Mouse (Mus musculus): ENCODE measurements around the gene Zscan26.
A peak's percentile ranks its signal among the peaks of the same experiment; 100 is the strongest.

Zscan26 gene

DNA sequence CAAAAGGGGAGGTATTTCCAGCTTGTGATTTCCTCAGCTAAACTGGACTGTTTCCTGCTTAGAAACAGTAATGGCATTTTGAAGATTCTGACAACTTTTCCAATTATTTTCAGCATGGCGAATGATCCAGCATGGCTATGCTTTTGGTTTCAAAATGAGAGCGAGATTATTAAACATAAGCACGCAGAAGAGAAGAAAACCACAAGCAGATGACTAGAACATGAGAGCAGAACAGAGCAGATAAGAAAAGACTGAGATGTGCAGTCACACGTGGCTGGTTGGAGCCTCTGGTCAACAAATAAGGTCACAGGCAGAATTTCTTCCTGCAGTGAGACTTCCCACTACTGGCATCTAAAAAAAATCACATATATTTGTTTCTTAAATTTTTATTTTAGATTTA is 38.3 kb downstream of the Zscan26 start:
- no peaks in the 10 kb centered on the region for H3K36me3 ChIP-seq (ENCODE audit: insufficient read depth, low read length)
- H3K27me3 ChIP-seq (ENCODE audit: insufficient read depth, low read length): no peaks in the 10 kb centered on the region
- 0 out of 2 replicates have a peak, but pooled peaks cover 3% of the 10 kb centered on the region for H3K4me1 ChIP-seq (replicated peaks; ENCODE audit: low read depth, low read length)
- TF ChIP-seq POU5F1 (IDR thresholded peaks at IDR 0.05; ENCODE audit: borderline replicate concordance, low read length) (no peak), NANOG (IDR thresholded peaks at IDR 0.05; ENCODE audit: borderline replicate concordance, low read length) (no peak), CTCF (conservative IDR thresholded peaks at IDR 0.05; ENCODE audit: low read length) (no peak)
- no peak overlapping the region for H3K4me3 ChIP-seq (replicated peaks; ENCODE audit: low read length)
- no peaks in the 10 kb centered on the region for H3K9me3 ChIP-seq (ENCODE audit: low read length)

DNA sequence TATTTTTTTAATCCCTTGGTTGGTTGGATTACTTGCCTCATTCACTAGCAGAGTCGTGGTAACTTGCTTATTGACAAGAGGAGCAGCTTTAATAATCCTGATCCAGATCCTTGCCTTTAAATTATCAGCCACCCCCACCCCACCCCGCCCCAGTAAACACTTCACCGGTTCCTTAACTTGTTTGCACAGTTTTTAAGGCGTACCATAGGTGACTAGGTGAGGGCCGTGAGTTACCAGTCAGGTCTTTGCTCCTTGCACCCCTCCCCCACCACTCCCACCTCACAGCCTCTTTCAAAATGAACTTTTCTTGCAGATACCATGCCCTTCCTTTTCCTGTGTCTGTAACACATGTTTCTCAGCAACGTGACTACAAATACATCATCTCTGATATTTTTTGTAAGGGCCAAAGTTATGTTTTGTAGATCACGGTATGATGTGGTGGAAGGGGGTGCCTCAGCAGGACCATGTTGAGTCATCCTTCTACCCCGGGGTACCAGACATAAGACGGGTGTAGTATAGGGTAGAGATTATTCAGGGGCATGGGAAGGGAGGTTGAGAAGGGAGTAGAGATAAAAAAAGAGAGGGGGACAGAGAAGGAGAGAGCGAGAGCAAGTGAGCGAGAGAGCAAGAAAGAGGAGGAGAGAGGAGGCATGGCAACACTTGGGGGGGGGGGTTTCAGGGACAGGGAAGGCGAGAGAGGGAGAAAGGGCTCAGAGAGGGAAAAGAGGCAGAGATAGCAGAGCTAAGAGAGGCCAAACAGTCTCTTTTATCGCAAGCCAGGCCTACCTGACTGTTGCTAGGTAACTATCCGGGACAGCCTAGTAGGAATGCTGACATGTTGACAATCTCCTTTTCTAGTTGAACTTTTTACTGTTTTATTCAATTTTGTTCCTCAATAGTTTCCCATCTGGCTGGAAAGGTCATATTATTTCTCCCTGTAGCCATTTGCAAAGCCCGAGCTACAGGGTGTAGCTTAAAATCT is 39.0 kb downstream of the Zscan26 start:
- H3K4me3 ChIP-seq (replicated peaks; ENCODE audit: low read length): no peak overlapping the region
- no peaks in the 10 kb centered on the region for H3K9me3 ChIP-seq (ENCODE audit: low read length)
- H3K4me1 ChIP-seq (replicated peaks; ENCODE audit: low read depth, low read length): 0 out of 2 replicates have a peak, but pooled peaks cover 3% of the 10 kb centered on the region
- no peaks in the 10 kb centered on the region for H3K36me3 ChIP-seq (ENCODE audit: insufficient read depth, low read length)
- TF ChIP-seq CTCF (conservative IDR thresholded peaks at IDR 0.05; ENCODE audit: low read length): no peak
- no peak for TF ChIP-seq NANOG (IDR thresholded peaks at IDR 0.05; ENCODE audit: borderline replicate concordance, low read length)
- no peak for TF ChIP-seq POU5F1 (IDR thresholded peaks at IDR 0.05; ENCODE audit: borderline replicate concordance, low read length)
- H3K27me3 ChIP-seq (ENCODE audit: insufficient read depth, low read length): no peaks in the 10 kb centered on the region

DNA sequence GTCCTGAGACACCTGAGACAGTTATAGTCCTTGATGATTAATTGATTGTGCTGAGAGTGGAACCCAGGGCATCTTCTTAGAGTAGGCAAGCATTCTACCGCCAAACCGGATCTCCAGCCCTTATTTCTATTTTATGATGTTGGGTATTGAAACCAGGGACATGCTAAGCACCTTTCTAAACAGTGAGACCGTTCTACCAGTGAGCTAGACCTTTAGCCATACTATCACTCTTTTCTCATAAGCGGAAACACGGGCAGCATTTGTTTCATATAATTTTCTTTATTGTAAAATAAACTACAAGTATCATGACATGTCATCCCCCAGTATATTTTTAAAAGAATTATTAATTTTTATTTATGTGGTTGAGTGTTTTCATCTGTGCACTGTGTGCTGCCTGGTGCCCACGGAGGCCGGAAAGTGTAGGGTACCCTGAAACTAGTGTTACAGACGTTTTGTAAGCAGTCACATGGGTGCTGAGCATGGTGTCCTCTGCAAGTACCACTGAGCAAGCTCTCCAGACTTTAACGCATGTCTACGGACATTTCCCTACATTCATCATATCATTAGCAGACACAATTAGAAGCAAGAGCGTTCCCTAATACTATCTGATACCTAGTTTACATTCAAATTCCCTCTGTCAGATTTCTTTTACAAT is 44.6 kb downstream of the Zscan26 start:
- H3K9me3 ChIP-seq (ENCODE audit: low read length): no peaks in the 10 kb centered on the region
- TF ChIP-seq NANOG (IDR thresholded peaks at IDR 0.05; ENCODE audit: borderline replicate concordance, low read length): no peak
- TF ChIP-seq POU5F1 (IDR thresholded peaks at IDR 0.05; ENCODE audit: borderline replicate concordance, low read length): no peak
- TF ChIP-seq CTCF (conservative IDR thresholded peaks at IDR 0.05; ENCODE audit: low read length): no peak
- no peaks in the 10 kb centered on the region for H3K36me3 ChIP-seq (ENCODE audit: insufficient read depth, low read length)
- H3K4me1 ChIP-seq (replicated peaks; ENCODE audit: low read depth, low read length): peaks cover 15% of the 10 kb centered on the region
- H3K27me3 ChIP-seq (ENCODE audit: insufficient read depth, low read length): no peaks in the 10 kb centered on the region
- peak overlapping the region; percentile 78 for H3K4me3 ChIP-seq (replicated peaks; ENCODE audit: low read length)

DNA sequence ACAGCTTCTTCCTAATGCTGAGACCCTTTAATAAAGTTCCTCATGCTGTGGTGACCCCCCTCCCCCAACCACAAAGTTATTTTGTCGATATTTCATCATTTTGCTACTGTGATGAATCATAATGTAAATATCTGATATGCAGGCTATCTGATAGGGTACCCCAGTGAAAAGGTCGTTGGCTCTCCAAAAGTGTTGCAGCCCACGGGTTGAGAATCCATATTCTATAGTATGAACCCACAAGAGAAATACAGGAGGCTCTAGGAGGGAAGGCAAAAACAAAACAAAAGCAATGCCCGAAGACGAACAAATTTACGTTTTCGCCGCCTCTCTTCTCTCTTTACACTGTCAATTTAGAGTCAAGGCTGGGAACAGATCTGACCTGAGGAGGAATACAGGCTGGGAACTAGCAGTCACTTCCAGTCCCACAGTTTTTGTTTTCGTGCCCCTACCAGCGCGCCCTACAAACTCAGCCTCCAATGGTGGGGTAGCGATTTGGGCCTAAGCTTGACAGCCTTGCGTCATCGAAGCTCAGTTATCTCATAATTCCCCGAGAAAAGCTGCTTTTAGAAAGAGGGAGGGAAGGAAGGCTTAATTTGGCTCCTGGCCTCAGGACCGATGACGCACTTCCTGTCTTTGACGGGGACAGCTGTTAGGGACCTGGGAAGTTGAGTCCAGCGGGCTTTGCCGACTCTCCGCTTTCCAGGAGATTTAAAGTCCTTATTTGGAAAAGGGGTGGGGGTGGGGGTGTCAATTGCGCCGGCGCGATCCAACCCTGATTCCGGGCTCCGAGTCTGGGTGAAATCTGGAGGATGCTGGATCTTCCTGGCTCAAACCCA is 45.3 kb downstream of the Zscan26 start:
- H3K4me1 ChIP-seq (replicated peaks; ENCODE audit: low read depth, low read length): peaks cover 15% of the 10 kb centered on the region

DNA sequence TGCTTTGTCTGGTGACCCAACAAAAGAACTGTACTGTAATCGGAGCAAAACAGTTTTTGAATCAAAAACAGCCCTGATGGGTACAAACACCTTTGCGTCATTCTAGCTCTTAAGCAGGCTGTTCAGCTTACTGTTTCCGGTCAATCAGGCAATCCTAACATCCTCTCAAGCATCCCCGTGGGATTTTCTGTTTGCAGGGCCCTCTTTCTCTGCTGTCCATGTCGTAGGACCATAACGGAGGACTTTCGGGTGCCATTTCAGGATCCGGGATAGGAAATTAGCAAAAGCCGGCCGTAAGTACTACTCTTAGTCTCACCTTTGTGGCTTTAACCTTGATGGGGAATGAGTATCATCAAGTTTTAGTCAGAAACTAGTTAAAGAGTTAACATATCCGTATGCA is 46.2 kb downstream of the Zscan26 start:
- H3K36me3 ChIP-seq (ENCODE audit: insufficient read depth, low read length): no peaks in the 10 kb centered on the region
- no peaks in the 10 kb centered on the region for H3K27me3 ChIP-seq (ENCODE audit: insufficient read depth, low read length)
- H3K4me1 ChIP-seq (replicated peaks; ENCODE audit: low read depth, low read length): peaks cover 15% of the 10 kb centered on the region
- no peak for TF ChIP-seq CTCF (conservative IDR thresholded peaks at IDR 0.05; ENCODE audit: low read length)
- no peaks in the 10 kb centered on the region for H3K9me3 ChIP-seq (ENCODE audit: low read length)
- H3K4me3 ChIP-seq (replicated peaks; ENCODE audit: low read length): peak overlapping the region; percentile 78

More for the DNA sequence above, 45.3 kb downstream of the Zscan26 start:
- TF ChIP-seq POU5F1 (IDR thresholded peaks at IDR 0.05; ENCODE audit: borderline replicate concordance, low read length): no peak
- TF ChIP-seq CTCF (conservative IDR thresholded peaks at IDR 0.05; ENCODE audit: low read length): no peak
- TF ChIP-seq NANOG (IDR thresholded peaks at IDR 0.05; ENCODE audit: borderline replicate concordance, low read length): no peak
- Histone ChIP-seq H3K4me3 (replicated peaks; ENCODE audit: low read length) (peak overlapping the region; percentile 78), H3K27me3 (ENCODE audit: insufficient read depth, low read length) (no peaks in the 10 kb centered on the region), H3K9me3 (ENCODE audit: low read length) (no peaks in the 10 kb centered on the region), H3K36me3 (ENCODE audit: insufficient read depth, low read length) (no peaks in the 10 kb centered on the region)

DNA sequence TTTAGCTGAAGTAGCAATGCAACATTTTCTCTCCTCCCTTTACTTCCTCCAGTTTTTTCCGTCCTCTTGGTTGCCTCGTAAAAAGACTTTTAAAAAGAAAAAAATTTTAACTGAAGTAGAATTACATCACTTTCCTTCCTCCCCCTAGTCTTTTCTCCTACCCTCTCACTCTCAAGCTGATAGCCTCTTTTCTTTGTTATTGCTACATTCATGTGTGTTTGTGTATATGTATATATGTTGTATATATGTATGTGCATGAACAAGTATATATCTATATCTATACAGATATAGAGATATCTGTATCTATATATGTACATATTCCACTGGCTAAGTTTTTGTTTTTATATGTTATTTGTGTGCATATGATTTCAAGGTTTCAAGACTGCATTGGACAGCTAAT is 50.7 kb downstream of the Zscan26 start:
- Histone ChIP-seq H3K36me3 (ENCODE audit: insufficient read depth, low read length) (peaks cover 17% of the 10 kb centered on the region; the same call in 1 of the 2 replicates), H3K4me1 (replicated peaks; ENCODE audit: low read depth, low read length) (peaks cover 39% of the 10 kb centered on the region), H3K27me3 (ENCODE audit: insufficient read depth, low read length) (no peaks in the 10 kb centered on the region), H3K9me3 (ENCODE audit: low read length) (no peaks in the 10 kb centered on the region), H3K4me3 (replicated peaks; ENCODE audit: low read length) (peak overlapping the region; percentile 90)
- TF ChIP-seq POU5F1 (IDR thresholded peaks at IDR 0.05; ENCODE audit: borderline replicate concordance, low read length) (no peak), NANOG (IDR thresholded peaks at IDR 0.05; ENCODE audit: borderline replicate concordance, low read length) (no peak), CTCF (conservative IDR thresholded peaks at IDR 0.05; ENCODE audit: low read length) (no peak)

DNA sequence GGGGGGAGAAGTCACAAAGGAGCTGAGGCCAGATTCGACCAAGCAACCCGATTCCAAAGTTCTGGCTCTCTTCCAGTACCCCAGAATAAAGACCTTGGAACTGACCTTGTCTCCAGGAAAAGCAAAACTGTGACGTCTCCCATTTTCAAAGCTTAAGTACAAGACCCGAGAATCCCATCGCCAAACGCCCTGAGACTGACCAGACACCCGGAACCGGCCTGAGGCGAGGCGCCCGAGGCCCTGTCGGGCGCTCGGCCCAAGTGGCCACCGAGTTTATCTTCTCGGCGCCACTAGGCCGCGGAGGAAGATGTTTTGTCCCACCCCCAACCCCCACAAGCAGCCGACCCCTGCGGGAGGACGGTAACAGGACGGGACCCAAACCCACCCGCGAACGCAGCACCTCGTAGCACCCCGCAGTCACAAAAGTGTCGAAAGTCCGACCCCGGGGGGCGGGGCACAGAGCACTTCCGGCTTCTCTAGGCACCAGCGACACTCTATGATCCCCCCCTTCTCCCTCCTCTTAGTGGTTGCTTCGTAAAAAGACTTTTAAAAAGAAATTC is 51.2 kb downstream of the Zscan26 start, which contains the start of gene Zkscan3:
Zkscan3 (minus strand) TSS at position 469 of the 560 bp plus-strand sequence.
- Histone ChIP-seq H3K9me3 (ENCODE audit: low read length) (no peaks in the 10 kb centered on the region), H3K27me3 (ENCODE audit: insufficient read depth, low read length) (no peaks in the 10 kb centered on the region), H3K4me1 (replicated peaks; ENCODE audit: low read depth, low read length) (peaks cover 34% of the 10 kb centered on the region), H3K4me3 (replicated peaks; ENCODE audit: low read length) (peak within 1 kb of the TSS; percentile 90), H3K36me3 (ENCODE audit: insufficient read depth, low read length) (peaks cover 17% of the 10 kb centered on the region; the same call in 1 of the 2 replicates)
- no peak for TF ChIP-seq POU5F1 (IDR thresholded peaks at IDR 0.05; ENCODE audit: borderline replicate concordance, low read length)
- TF ChIP-seq NANOG (IDR thresholded peaks at IDR 0.05; ENCODE audit: borderline replicate concordance, low read length): no peak
- TF ChIP-seq CTCF (conservative IDR thresholded peaks at IDR 0.05; ENCODE audit: low read length): no peak

Data from E14TG2a.4 (cell line).